11 mouse cellular contexts compared by ENCODE assay signal in genomic region chr19:23147026-23147966, GRCm38 (mm10). TPM values are rescaled to one million over a fixed set of nuclear protein-coding genes. Genes with fewer than 3 reads are reported as not detected.
A peak's percentile ranks its signal among the peaks of the same experiment; 100 is the strongest.
DNase-seq lines count a peak whose midpoint lies in the region; ATAC-seq and TF ChIP-seq lines count a peak whose summit lies in the region.
"Had no signal": no experiment of that assay in that cellular context is flagged by ENCODE, and none has a peak within 500 bp of the region (broad histone marks: within the 10 kb centered on the region; RNA-seq: fewer than 3 reads in every experiment).

No protein-coding gene starts in this region.

- H3K36me3 ChIP-seq in neural tube, embryonic 15.5 days: no peaks in the 10 kb centered on the region
- H3K36me3 ChIP-seq in kidney, adult 2 months (ENCODE audit: control insufficient read depth, insufficient read depth, low read length): no peaks in the 10 kb centered on the region; the same call in 1 of the 2 replicates
- H3K36me3 ChIP-seq in small intestine, adult 2 months (ENCODE audit: control insufficient read depth, insufficient read depth, low read length): no peaks in the 10 kb centered on the region
- H3K36me3 ChIP-seq in forebrain, embryonic 12.5 days (replicated peaks): no peaks in the 10 kb centered on the region
- H3K36me3 ChIP-seq: intestine, embryonic 15.5 days; neural tube, embryonic 13.5 days had no signal

- no peak overlapping the region for H3K9ac ChIP-seq in neural tube, embryonic 15.5 days (replicated peaks)
- H3K9ac ChIP-seq in forebrain, embryonic 12.5 days: no peak overlapping the region
- H3K9ac ChIP-seq: intestine, embryonic 15.5 days; neural tube, embryonic 13.5 days had no signal

- no peak for DNase-seq in gastrocnemius, adult 2 months
- DNase-seq in gastrocnemius, adult 8-10 months (ENCODE audit: low spot score in 2 of 2): no peak
- DNase-seq in neural tube, embryonic 10.5 days (ENCODE audit: extremely low spot score, low spot score): no peak
- peak; percentile 73 for DNase-seq in kidney, adult 2 months
- DNase-seq: thymus, adult 2 months had no signal

- ATAC-seq in neural tube, embryonic 15.5 days (ENCODE audit: low FRiP score): no peak
- no peak for ATAC-seq in monocyte, adult 5-6 weeks (replicated peaks; ENCODE audit: insufficient number of reproducible peaks, low FRiP score, low TSS enrichment, poor library complexity, severe bottlenecking)
- no peak for ATAC-seq in forebrain, embryonic 12.5 days (ENCODE audit: low FRiP score)
- ATAC-seq: intestine, embryonic 15.5 days had no signal

- peaks cover 31% of the 10 kb centered on the region for H3K4me1 ChIP-seq in neural tube, embryonic 15.5 days
- H3K4me1 ChIP-seq in kidney, adult 2 months (ENCODE audit: control insufficient read depth, insufficient read depth, low read length): peaks cover 65% of the 10 kb centered on the region
- peaks cover 26% of the 10 kb centered on the region; the same call in 1 of the 2 replicates for H3K4me1 ChIP-seq in small intestine, adult 2 months (ENCODE audit: control insufficient read depth, insufficient read depth, insufficient read length, low read length)
- peaks cover 6% of the 10 kb centered on the region for H3K4me1 ChIP-seq in forebrain, embryonic 12.5 days

- no peak for TF ChIP-seq POLR2A in kidney, adult 2 months (IDR thresholded peaks at IDR 0.05; ENCODE audit: low read depth, low read length)
- no peak for TF ChIP-seq POLR2A in small intestine, adult 2 months (IDR thresholded peaks at IDR 0.05; ENCODE audit: low read depth, low read length)

- intact Hi-C loops in gastrocnemius, adult 2 months (cut with DNase I): no loop called here

- TF ChIP-seq CTCF in gastrocnemius, adult 2 months (IDR thresholded peaks at IDR 0.05): no peak
- TF ChIP-seq CTCF in kidney, adult 2 months (conservative IDR thresholded peaks at IDR 0.05; ENCODE audit: insufficient read depth, insufficient read length, low read depth, low read length): no peak
- no peak for TF ChIP-seq CTCF in small intestine, adult 2 months (IDR thresholded peaks at IDR 0.05; ENCODE audit: extremely low read depth, insufficient read length, insufficient replicate concordance, low read depth, low read length)

- no peaks in the 10 kb centered on the region for H3K9me3 ChIP-seq in neural tube, embryonic 15.5 days (replicated peaks)
- no peaks in the 10 kb centered on the region for H3K9me3 ChIP-seq in forebrain, embryonic 12.5 days
- H3K9me3 ChIP-seq: intestine, embryonic 15.5 days; neural tube, embryonic 13.5 days had no signal

- WGBS in neural tube, embryonic 15.5 days: 53% methylated on average over 15 of the region's 15 CpGs
- WGBS in kidney, adult 2 months: 28% methylated on average over 15 of the region's 15 CpGs
- WGBS in small intestine, adult 2 months: 63% methylated on average over 15 of the region's 15 CpGs
- 69% methylated on average over 15 of the region's 15 CpGs for WGBS in forebrain, embryonic 12.5 days

- peak overlapping the region; percentile 100 for H3K27ac ChIP-seq in gastrocnemius, adult 2 months
- H3K27ac ChIP-seq in neural tube, embryonic 15.5 days (replicated peaks): peak overlapping the region; percentile 64
- H3K27ac ChIP-seq in kidney, adult 2 months (ENCODE audit: insufficient read depth, low read depth, low read length): peak overlapping the region; percentile 53
- peak overlapping the region; percentile 58 for H3K27ac ChIP-seq in small intestine, adult 2 months (ENCODE audit: insufficient read depth, low read depth, low read length)
- H3K27ac ChIP-seq in forebrain, embryonic 12.5 days: no peak overlapping the region
- H3K27ac ChIP-seq: intestine, embryonic 15.5 days; neural tube, embryonic 13.5 days had no signal

- peaks cover 19% of the 10 kb centered on the region for H3K27me3 ChIP-seq in neural tube, embryonic 15.5 days (replicated peaks)
- no peaks in the 10 kb centered on the region for H3K27me3 ChIP-seq in kidney, adult 2 months (replicated peaks; ENCODE audit: control insufficient read depth, insufficient read depth, low read length)
- no peaks in the 10 kb centered on the region for H3K27me3 ChIP-seq in small intestine, adult 2 months (ENCODE audit: control insufficient read depth, insufficient read depth, low read length)
- H3K27me3 ChIP-seq in forebrain, embryonic 12.5 days: peaks cover 21% of the 10 kb centered on the region
- H3K27me3 ChIP-seq: intestine, embryonic 15.5 days had no signal

- peak overlapping the region; percentile 91 for H3K4me3 ChIP-seq in gastrocnemius, adult 2 months
- no peak overlapping the region for H3K4me3 ChIP-seq in neural tube, embryonic 15.5 days (replicated peaks)
- H3K4me3 ChIP-seq in kidney, adult 2 months (ENCODE audit: insufficient read depth, low read depth, low read length): no peak overlapping the region
- H3K4me3 ChIP-seq in small intestine, adult 2 months (ENCODE audit: low read depth, low read length): no peak overlapping the region
- no peak overlapping the region for H3K4me3 ChIP-seq in forebrain, embryonic 12.5 days (replicated peaks)
- H3K4me3 ChIP-seq: intestine, embryonic 15.5 days; neural tube, embryonic 13.5 days had no signal

- no peak overlapping the region for H3K4me2 ChIP-seq in neural tube, embryonic 15.5 days
- no peak overlapping the region for H3K4me2 ChIP-seq in forebrain, embryonic 12.5 days
- H3K4me2 ChIP-seq: intestine, embryonic 15.5 days; neural tube, embryonic 13.5 days had no signal

RNA-seq across cellular contexts. Expression of gene Klf9, which starts 6.3 kb away (rescaled TPM):
- 100 to 1,000 TPM; 144 to 162 TPM for total RNA-seq in gastrocnemius, adult 2 months (2021)
- 100 to 1,000 TPM; 108 to 165 (median 128) TPM for total RNA-seq in gastrocnemius, adult 8-10 months (2022)
- polyA plus RNA-seq in neural tube, embryonic 15.5 days (2015; fragmentation: Nextera tagmentation; extraction: Ambion mirVana): 5.0 and 5.3 TPM in 2 replicates
- 59.3 and 62.3 TPM in 2 replicates for polyA plus RNA-seq in kidney, adult 2 months (2012; rRNA removed)
- polyA plus RNA-seq in small intestine, adult 2 months (2012; rRNA removed): 9.6 and 16.2 TPM in 2 replicates
- 24.5 to 29.0 TPM (median 24.6 TPM) in 3 replicates for total RNA-seq in monocyte, adult 5-6 weeks (2017)
- polyA plus RNA-seq in forebrain, embryonic 12.5 days (2016; fragmentation: Nextera tagmentation; extraction: Ambion mirVana): 1.2 and 1.4 TPM in 2 replicates
